Mouse (Mus musculus) MEL (cell line): ENCODE data around the gene Klrb1c. TPM values are rescaled to one million over a fixed set of nuclear protein-coding genes. Genes with fewer than 3 reads are reported as not detected.
A peak's percentile ranks its signal among the peaks of the same experiment; 100 is the strongest.
"Not testable (repeated sequence)": the region's sequence is repeated elsewhere in the genome, so short reads cannot be mapped to it uniquely, and the experiment has no call there.

ENCODE experiments used
- DNase-seq: peaks from one replicate; pipeline ENCODE4 v3.0.0; 2011; ENCODE audit warnings: low read depth, low spot score
- H3K27ac ChIP-seq: 2 replicates; pipeline ENCODE4 v1.5.1; 2012; ENCODE audit warnings: low read depth, mild to moderate bottlenecking, control low read depth, low read length, moderate library complexity; ENCODE audit not compliant: control insufficient read depth
- H3K27me3 ChIP-seq, 2 experiments: fragments of 150-350 bp in 1 of 2; sonication (generic) in 1 of 2; 2 replicates each; pipeline ENCODE4 v1.6.1; 2012; ENCODE audit warnings: low read length in 2 of 2, mild to moderate bottlenecking in 2 of 2, improper control_type of control experiment in 1 of 2, moderate library complexity in 1 of 2; ENCODE audit not compliant: insufficient read depth in 2 of 2, control insufficient read depth in 1 of 2
- H3K36me3 ChIP-seq, 2 experiments: 2 replicates each; pipeline ENCODE4 v1.6.1; 2012 to 2014; ENCODE audit warnings: low read length in 2 of 2, improper control_type of control experiment in 1 of 2, inconsistent platforms in 1 of 2, mild to moderate bottlenecking in 1 of 2; ENCODE audit not compliant: insufficient read depth in 2 of 2, control insufficient read depth in 1 of 2
- H3K4me1 ChIP-seq, 2 experiments: fragments of 150-350 bp in 1 of 2; sonication (generic) in 1 of 2; 2 replicates each; pipeline ENCODE4 v1.6.1; 2012; ENCODE audit warnings: low read length in 2 of 2, improper control_type of control experiment in 1 of 2, mild to moderate bottlenecking in 1 of 2; ENCODE audit not compliant: insufficient read depth in 2 of 2, control insufficient read depth in 1 of 2
- H3K4me3 ChIP-seq, 2 experiments: fragments of 150-350 bp in 1 of 2; sonication (generic) in 1 of 2; 2 replicates each; pipeline ENCODE4 v1.5.1; 2012; ENCODE audit warnings: low read depth in 2 of 2, low read length in 2 of 2, mild to moderate bottlenecking in 2 of 2, moderate library complexity in 2 of 2, control low read depth in 1 of 2, improper control_type of control experiment in 1 of 2; ENCODE audit not compliant: control insufficient read depth in 1 of 2, insufficient read depth in 1 of 2
- H3K79me2 ChIP-seq: 2 replicates; pipeline ENCODE4 v1.6.1; 2012; ENCODE audit warnings: mild to moderate bottlenecking, low read length, moderate library complexity; ENCODE audit not compliant: control insufficient read depth, poor library complexity, insufficient read depth
- H3K9ac ChIP-seq: 2 replicates; pipeline ENCODE4 v1.6.1; 2012; ENCODE audit warnings: low read depth, mild to moderate bottlenecking, control low read depth, low read length, moderate library complexity; ENCODE audit not compliant: control insufficient read depth, poor library complexity, severe bottlenecking
- H3K9me3 ChIP-seq: fragments of 150-350 bp; sonication (generic); replicated peaks from 2 replicates; pipeline ENCODE4 v1.6.1; 2012; ENCODE audit warnings: mild to moderate bottlenecking, low read length, improper control_type of control experiment, moderate library complexity; ENCODE audit not compliant: insufficient read depth
- ELF1 ChIP-seq: IDR thresholded peaks from 2 replicates; pipeline ENCODE4 v1.6.1; 2014; ENCODE audit warnings: low read depth, mild to moderate bottlenecking, inconsistent platforms, low read length, improper control_type of control experiment, moderate library complexity
- GABPA ChIP-seq: IDR thresholded peaks from 2 replicates; pipeline ENCODE4 v1.6.1; 2012; ENCODE audit warnings: low read depth, mild to moderate bottlenecking, inconsistent platforms, low read length, improper control_type of control experiment, moderate library complexity
- GATA1 ChIP-seq: IDR thresholded peaks from 2 replicates; pipeline ENCODE4 v1.6.1; 2011; ENCODE audit warnings: low read depth, low read length, improper control_type of control experiment
- HCFC1 ChIP-seq: IDR thresholded peaks from 2 replicates; pipeline ENCODE4 v1.6.1; 2012; ENCODE audit warnings: low read depth, mild to moderate bottlenecking, inconsistent platforms, low read length, improper control_type of control experiment, moderate library complexity
- KAT2A ChIP-seq: conservative IDR thresholded peaks from 2 replicates; pipeline ENCODE4 v1.6.1; 2012; ENCODE audit warnings: low read depth, low read length, improper control_type of control experiment, inconsistent platforms
- MAFK ChIP-seq: IDR thresholded peaks from 2 replicates; pipeline ENCODE4 v1.6.1; 2011; ENCODE audit warnings: low read depth, mild to moderate bottlenecking, low read length, improper control_type of control experiment, borderline replicate concordance
- MXI1 ChIP-seq: IDR thresholded peaks from 2 replicates; pipeline ENCODE4 v1.6.1; 2011; ENCODE audit warnings: mild to moderate bottlenecking, low read depth, low read length, improper control_type of control experiment
- SIN3A ChIP-seq: IDR thresholded peaks from 2 replicates; pipeline ENCODE4 v1.6.1; 2012; ENCODE audit warnings: low read length, improper control_type of control experiment, inconsistent platforms
- TBP ChIP-seq: IDR thresholded peaks from 2 replicates; pipeline ENCODE4 v1.8.0; 2011; ENCODE audit warnings: low read depth, low read length, improper control_type of control experiment
- polyA plus RNA-seq, 2 experiments: library from polyadenylated mRNA; stranded (reverse) in 1 of 2; unstranded in 1 of 2; fragments of >175 nt in 1 of 2; fragments of >200 nt in 1 of 2; gene quantifications; 2 replicates each; pipeline versions ENCODE4 v1.2.1 to v1.2.4; 2012; ENCODE audit warnings: low replicate concordance in 2 of 2, low read depth in 1 of 2; ENCODE audit not compliant: insufficient read length in 2 of 2, insufficient read depth in 1 of 2, missing spikeins in 1 of 2
- total RNA-seq: library from RNA; depleted of rRNA; stranded (reverse); fragments of 300-350 nt; gene quantifications from 2 replicates; pipeline ENCODE4 v1.2.3, GENCODE M21; 2012

Klrb1c gene
- total and polyA plus RNA-seq, 3 experiments: not detected

- 0 out of 2 replicates have a peak, but pooled peaks have one; percentile 26 for TF ChIP-seq MXI1
- TF ChIP-seq HCFC1: 0 out of 2 replicates have a peak, but pooled peaks have one; percentile 8
- peak; percentile 58; the same call in 1 of the 2 replicates for TF ChIP-seq KAT2A
- peak; percentile 97 for TF ChIP-seq MAFK
- peak; percentile 51 for TF ChIP-seq SIN3A
- peak; percentile 99 for TF ChIP-seq TBP
- TF ChIP-seq ELF1: peak; percentile 56; the same call in 1 of the 2 replicates
- not testable (repeated sequence) for H3K9me3 ChIP-seq, H3K4me1 ChIP-seq, H3K36me3 ChIP-seq, H3K79me2 ChIP-seq, H3K27me3 ChIP-seq
- DNase-seq: peak; percentile 88
- peak overlapping the region; percentile 77 for H3K9ac ChIP-seq
- H3K27ac ChIP-seq: peak overlapping the region; percentile 63
- peak overlapping the region; percentile 66 to 85 for H3K4me3 ChIP-seq
Observed at GRCm38 (mm10) chr6:128760016-128760415, 29.0 kb downstream of the Klrb1c start.

DNA sequence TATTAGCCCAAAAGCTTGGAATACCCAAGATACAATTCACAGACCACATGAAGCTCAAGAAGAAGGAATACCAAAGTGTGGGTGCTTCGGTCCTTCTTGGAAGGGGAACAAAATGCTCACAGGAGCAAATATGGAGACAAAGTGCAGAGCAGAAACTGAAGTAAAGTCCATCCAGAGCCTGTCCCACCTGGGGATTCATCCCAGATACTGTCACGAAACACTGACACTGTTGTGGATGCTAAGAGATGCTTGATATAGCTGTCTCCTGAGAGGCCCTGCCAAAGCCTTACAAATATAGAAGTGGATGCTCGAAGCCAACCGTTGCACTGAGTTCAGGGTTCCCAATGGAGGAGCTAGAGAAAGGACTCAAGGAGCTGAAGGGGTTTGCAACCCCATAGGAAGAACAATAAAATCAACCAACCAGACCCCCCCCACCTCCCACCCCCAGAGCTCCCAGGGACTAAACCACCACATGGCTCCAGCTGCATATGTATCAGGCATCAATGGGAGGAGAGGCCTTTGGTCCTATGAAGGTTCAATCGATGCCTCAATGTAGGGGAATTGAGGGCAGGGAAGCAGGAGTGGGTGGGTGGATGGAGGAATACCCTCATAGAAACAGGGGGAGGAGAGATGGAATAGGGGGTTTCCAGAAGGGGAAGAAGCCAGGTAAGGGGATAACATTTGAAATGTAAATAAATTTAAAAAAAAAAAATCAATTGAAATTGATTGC is 29.6 kb downstream of the Klrb1c start:
- H3K4me3 ChIP-seq: no peak overlapping the region
- TF ChIP-seq MAFK (no peak), GABPA (no peak), GATA1 (no peak)
- DNase-seq: no peak

DNA sequence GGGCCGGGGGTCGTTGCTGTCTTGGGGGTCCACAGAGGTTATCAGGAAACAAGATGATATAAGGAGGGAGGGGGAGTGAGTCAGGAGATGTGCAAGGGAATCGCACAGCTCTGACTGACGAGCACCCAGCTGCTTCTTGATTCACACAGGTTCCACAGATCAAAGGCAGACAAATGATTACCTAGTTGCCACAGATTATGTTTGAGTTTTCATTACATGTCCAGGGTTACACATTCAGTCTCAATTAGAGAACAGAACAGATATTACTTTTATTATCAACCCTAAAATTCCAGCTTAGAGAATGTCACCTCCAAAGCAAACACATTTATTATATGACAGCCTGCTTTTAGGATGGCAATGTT is 33.6 kb downstream of the Klrb1c start:
- H3K4me1 ChIP-seq, H3K27ac ChIP-seq: not testable (repeated sequence)

More for the DNA sequence above, 29.6 kb downstream of the Klrb1c start:
- H3K27me3 ChIP-seq: no peaks in the 10 kb centered on the region; a peak in 1 of 4 replicates
- peaks cover 0 to 5% of the 10 kb centered on the region in 2 experiments; a peak in 1 of 4 replicates for H3K4me1 ChIP-seq
- H3K79me2 ChIP-seq: no peaks in the 10 kb centered on the region
- no peaks in the 10 kb centered on the region for H3K9me3 ChIP-seq
- H3K9ac ChIP-seq: no peak overlapping the region
- peaks cover 0 to 4% of the 10 kb centered on the region in 2 experiments; a peak in 2 of 4 replicates for H3K36me3 ChIP-seq
- H3K27ac ChIP-seq: no peak overlapping the region

GRCm38 (mm10) chr6:128754748-128755401 is 34.1 kb downstream of the Klrb1c start:
- H3K9me3 ChIP-seq, H3K27me3 ChIP-seq, DNase-seq, H3K9ac ChIP-seq, H3K79me2 ChIP-seq, H3K4me1 ChIP-seq, H3K4me3 ChIP-seq, H3K36me3 ChIP-seq, H3K27ac ChIP-seq: not testable (repeated sequence)

More for the DNA sequence above, 33.6 kb downstream of the Klrb1c start:
- not testable (repeated sequence) for H3K9ac ChIP-seq, H3K9me3 ChIP-seq, H3K79me2 ChIP-seq, H3K27me3 ChIP-seq, H3K36me3 ChIP-seq, H3K4me3 ChIP-seq, DNase-seq

GRCm38 (mm10) chr6:128754265-128754664 is 34.8 kb downstream of the Klrb1c start:
- H3K36me3 ChIP-seq, H3K4me1 ChIP-seq, H3K27me3 ChIP-seq, H3K79me2 ChIP-seq, H3K9me3 ChIP-seq, H3K27ac ChIP-seq, DNase-seq: not testable (repeated sequence)
- Histone ChIP-seq H3K9ac (0 out of 2 replicates have a peak overlapping the region, but pooled peaks have one; percentile 14), H3K4me3 (0 out of 4 replicates have a peak overlapping the region, but pooled peaks of 1 of the 2 experiments have one; percentile 31)
